Mouse (Mus musculus) induced T-regulatory cell, adult 2 months (primary cell): ENCODE results near the gene Ltbr.

Source experiments
- DNase-seq: peaks from one replicate; pipeline ENCODE4 v3.0.0-alpha.2; 2012; ENCODE audit warnings: low read depth

Gene Ltbr

DNA sequence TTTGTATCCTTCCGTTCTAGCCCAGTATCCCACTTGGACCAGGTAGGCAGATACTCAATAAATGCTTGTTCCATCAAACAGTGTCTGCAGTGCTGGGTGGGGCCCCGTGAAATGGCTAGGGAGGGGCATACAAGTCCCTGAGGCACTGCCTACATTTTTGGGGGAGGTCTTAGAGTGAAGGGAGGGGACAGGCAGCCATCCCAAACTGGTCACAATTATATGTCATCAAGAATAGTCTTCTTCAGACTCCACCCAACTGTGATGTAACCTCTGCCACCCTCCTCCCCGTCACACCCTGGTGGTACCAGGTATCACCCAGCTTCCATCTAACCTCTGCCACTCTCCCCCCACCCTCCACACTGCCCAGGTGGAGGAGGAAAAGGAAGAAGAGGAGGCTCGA is 31.2 kb upstream of the Ltbr start:
- no peak for DNase-seq

DNA sequence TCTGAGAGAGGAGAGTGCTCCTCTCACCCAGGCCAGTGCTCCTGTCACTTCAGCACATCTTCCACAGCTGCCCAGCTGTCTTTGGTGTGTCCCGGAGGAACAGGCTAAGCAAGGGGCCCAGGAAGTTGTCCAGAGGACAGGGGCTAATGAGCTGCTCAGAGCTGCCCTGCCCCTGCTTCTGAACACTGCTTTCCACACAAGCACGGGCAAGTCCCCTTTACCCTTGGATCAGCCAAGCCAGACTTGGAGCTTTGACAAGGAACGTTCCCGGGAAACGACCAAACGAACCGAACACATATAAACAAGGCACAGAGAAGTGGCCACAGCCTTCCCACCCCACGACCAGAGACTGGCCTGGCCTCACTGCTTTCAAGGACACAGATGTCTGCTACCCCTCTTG is 30.4 kb upstream of the Ltbr start:
- no peak for DNase-seq

DNA sequence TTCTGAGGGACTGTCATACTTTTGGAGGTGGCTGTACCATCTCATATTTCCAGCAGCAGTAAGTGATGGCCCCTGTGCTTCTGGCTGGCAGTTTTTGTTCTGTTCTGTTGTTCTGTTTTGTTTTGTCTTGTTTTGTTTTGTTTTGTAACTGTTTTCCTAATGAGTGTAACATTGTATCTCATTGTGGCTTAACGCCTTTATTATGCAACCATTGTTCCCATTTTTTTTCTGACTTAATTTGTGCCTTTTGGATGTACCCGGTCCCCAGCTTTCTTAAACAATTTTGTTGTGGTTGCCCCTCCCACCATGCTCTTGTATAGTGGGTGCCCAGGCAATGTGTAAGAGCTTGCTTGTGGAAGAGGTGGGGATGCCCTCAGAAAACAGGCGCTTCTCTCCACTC is 28.5 kb upstream of the Ltbr start:
- DNase-seq = no peak

DNA sequence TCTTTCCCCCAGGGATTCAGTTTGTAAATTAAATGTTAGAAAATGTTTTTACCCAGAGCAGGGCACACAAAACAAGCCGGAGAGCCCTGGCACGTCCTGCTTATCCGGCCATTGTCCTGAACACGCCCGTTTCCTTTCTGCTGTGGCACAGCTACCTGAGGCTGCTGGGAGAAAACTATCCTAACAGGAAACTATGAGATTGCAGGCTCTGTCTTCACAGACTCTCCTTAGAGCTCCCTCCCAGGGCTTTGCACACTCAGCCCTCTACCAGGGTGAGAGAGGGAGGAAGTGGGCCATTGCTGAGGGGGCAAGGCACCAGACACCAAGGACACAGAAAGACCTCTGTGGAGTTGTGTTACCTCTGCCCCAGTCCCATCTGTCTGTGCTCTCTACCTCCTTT is 26.6 kb upstream of the Ltbr start:
- no peak for DNase-seq

DNA sequence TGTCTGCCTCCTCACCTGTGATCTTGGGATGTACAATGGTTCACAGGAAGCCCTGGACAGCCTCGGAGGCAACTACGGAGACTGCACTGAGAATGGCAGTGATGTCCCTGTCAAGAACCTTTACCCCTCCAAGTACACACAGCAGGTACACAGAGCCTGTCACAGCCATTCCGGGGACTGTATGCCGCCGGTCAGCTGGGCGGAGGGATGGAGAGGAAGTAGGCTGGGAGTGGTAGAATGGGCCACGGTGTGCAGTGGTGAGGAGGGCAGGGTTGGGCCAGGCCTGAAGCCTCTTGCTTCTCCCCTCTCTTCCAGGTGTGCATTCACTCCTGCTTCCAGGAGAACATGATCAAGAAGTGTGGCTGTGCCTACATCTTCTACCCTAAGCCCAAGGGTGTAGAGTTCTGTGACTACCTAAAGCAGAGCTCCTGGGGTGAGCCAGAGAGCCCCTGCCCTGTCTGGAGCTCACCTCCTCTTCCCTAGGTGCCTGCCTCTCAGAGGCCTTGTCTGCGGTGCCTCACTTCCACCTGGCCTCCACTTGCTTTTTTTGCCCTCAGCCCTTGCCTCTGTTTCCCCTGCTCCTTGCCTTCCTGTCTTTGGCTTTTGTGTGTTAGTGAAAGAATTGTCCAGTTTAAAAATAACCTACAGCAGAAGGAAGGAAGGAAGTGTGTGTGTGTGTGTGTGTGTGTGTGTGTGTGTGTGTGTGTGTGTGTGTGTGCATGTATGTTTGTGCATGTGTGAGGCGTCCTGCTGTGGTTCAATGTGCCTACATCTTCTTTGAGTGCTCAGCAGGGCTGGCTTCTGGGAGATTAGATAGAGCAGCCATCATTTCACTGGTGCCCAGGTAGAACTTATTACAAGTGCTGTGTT is 25.3 kb upstream of the Ltbr start:
- DNase-seq = peak; percentile 19

DNA sequence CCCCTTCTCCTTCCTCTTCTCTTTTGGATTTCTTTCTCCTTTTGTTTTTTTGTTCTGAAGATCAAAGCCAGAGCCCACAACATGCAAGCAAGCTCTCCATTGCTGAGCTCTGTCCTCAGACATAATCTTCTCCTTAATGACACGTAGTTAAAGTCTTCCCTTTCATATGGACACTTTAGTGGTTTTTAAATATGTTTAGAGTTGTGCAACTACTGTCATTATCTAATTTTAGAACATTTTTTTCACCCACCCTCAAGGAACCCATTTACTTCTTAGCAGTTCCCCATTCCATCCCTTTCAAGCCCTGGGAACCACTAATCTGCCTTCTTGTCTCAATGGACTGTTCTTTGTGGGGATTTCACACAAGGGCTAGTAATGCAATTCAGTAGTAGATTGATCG is 20.7 kb upstream of the Ltbr start:
- no peak for DNase-seq

DNA sequence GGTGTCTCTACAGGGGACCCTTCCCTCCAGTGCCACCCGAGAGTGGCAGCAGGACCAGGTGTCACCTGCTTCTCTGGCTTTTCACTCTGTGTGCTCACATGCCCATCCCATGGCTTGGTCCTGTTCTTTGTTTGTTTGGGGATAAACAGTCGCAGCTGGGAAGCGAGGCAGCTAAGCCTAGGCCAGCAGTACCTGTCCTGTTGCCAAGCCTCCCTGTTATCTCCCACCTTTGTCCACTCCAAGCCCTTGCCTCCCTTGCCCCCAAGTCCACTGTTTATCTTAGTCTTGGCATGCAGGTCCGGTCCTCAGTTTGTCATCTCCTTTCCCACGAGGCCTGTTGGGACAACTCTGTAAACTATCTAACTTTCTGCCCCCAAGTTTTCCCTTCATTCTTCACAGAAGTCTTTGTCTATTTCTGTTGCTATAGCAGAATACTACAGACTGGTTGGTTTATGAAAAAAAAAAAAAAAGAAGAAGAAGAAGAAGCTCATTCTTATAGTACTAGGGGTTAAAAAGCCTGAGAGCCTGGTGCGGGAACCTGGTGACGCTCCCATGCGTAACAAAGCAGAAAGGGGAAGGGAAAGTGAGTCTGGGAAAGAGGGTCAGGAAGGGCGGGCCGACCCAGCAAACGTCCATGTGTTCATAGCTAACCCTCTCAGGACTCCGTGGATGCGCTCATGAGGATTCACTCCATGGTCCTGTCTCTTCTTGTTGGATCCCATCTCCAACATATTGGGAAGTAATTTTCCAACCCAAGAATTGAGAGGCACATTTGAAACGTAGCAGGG is 19.6 kb upstream of the Ltbr start:
- DNase-seq = no peak

DNA sequence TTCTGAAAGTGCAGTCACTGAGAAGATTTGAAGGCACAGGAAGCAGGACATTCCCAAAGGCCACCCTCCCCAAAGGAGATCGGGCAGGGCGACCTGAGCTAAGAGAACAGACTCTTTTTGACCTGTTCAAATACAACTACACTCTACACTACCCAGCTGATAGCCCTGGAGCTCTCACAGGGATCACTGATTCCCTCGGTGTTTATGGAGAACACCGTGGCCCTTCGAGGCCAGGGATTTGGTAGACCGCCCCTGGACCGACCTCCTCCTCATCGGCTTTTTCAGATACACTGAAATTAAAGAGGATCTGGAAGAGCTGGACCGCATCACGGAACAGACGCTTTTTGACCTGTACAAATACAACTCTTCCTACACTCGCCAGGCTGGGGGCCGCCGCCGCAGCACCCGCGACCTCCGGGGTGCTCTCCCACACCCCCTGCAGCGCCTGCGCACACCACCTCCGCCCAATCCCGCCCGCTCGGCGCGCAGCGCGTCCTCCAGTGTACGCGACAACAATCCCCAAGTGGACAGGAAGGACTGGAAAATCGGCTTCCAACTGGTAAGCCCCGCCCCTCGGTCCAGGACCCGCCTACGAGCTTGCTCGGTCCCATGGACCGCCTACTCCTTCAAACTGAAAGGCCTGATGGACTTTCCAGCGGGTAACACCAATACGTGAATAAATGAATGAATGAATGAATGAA is 17.1 kb upstream of the Ltbr start:
- peak; percentile 46 for DNase-seq

DNA sequence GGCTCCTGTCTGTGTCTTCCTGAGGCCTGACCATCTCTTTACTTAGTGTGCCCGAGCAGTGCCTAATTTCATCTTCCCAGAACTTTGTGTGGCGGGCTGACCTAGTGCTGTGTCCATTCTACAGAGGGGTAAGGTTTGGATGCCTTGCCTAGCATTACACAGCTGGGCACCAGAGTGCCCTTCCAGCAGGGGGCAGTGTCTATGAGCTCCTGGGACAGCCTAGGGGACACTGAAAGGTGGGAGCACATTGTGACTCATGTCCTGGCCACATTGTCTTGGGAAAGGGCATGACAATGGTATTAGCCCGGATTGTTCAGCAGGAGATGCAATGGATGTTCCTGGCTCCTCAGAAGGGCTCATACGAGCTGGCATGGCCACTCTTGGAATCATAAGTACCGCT is 14.6 kb upstream of the Ltbr start:
- DNase-seq = peak; percentile 64

DNA sequence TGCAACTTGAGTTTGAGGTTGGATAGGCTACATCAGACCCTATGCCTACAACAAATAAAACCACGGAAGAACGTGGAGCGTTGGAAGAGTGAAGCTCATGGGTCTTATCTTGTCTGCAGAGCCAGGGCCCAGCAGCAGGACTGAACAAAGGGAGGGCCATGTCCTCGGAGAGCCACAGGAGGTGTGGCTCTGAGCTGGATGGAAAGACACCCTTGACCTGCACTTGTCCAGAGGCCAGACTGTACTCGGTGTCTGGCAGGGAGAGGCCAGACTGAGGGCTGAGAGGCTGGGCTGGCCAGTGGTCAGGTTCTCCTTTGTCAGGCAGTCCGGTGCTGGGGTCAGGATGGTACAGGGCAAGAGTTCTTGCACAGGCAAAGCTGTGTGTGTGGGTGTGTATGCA is 11.7 kb upstream of the Ltbr start:
- no peak for DNase-seq

DNA sequence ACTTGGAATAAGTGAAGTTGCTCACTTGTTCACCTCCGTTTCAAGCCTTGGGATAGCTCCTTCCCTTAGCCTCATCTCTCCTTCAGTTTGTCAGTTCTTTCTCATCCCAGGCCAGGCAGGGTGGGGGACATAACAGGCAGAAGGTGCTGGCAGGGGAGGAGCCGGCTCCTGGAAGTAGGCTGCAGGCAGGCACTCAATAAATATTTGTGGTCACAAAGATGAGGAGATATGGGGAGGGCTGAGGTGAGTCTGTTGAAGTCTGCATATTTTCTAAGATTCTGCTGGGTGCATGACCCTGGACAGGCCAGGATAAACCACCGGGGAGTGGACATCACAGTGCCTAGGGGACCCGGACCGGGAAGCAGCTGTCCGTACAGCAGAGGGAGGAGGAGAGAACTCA is 9.9 kb upstream of the Ltbr start:
- no peak for DNase-seq

DNA sequence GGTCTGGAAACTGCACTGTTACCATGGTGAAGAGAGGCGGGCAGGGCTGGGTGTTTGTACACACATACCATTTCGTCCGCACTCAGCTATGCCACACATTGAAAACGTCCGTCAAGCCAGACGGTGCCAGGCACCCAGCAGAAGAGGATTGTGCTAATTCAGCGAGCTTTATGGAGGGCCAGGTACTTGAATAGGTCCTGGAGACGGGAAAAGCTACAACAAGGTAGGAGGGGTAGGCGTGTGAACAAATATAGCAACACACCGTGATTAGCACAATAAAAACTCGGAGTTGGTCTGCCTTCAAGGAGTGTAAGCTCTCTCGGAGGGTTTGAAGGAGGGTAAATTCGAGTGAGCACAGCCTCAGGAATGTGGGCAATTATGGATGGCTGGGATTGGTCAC is 9.1 kb upstream of the Ltbr start:
- DNase-seq = no peak

DNA sequence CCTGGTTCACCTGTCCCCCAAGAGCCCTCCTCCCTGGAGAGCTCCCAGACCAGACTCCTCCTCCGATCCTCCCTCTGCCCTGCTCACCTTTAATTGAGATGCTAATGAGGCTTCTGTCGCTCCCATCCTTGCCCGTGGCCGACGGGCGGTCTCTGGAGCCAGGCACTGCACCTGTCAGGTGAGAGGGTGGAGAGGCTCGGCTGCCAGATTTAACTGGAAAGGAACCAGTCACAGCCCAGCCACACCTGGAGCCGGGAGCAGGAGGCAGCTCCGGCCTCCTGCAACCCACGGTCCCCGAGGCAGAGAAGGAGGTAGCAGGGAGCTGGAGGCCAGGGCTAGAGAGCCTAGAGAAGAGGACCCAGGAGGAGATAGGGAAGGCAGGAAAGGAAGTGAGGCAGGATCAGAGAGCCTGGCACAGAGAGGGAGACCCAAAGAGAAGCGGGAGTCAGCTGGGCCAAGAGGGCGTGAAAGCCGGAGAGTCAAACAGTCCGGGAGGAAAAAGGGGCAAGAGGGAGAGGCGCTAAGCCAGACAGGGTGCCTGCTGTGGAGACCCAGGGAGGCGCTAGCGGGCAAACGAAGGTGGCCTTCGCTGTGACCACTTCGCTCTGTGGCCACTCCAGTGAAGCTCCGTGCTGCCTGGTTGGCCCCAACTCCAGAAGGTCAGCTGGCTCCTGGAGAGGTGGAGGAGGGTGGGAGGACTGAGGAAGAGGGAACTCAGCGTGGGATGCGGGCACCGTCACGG is 7.6 kb upstream of the Ltbr start:
- DNase-seq = no peak

DNA sequence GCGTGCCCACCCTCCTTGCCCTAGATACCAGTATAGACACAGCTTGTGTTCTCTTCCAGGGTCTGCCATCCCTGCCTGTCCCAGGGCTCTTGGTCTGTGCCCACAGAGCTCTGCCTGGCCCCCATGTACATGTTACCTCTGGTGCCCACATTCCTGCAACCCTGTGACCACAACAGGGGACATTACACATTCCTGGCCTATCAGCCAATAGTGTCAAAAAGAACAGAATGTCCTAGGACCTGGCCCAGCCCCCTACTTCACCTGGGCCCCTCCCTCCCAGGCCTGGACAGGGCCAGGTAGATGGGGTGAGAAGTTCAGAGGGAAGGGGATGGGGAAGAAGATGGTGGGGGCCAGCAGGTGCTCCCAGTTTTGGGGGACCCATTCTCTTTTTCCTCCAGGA is 6.6 kb upstream of the Ltbr start, which contains the start of gene Scnn1a:
Scnn1a (plus strand) TSS at position 337 of the 400 bp plus-strand sequence.
- no peak for DNase-seq

DNA sequence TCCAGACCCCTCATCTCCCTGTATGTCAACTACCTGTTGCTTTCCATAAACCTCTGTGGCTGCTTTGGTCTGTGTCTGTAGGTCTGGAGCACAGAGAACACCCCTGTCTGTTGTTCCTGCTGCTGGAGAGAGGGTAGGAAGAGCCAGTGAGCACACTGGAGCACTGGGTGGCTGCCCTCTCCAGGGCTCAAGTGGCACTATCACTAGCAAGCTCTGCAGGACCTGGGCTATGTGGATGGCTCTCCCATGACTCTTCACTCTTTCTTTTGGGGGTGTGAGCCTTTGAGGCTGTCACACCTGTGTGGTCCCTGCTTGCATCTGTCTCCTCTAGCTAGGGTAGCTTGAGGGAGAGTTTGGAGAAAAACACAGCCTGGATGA is 6.2 kb upstream of the Ltbr start:
- no peak for DNase-seq

DNA sequence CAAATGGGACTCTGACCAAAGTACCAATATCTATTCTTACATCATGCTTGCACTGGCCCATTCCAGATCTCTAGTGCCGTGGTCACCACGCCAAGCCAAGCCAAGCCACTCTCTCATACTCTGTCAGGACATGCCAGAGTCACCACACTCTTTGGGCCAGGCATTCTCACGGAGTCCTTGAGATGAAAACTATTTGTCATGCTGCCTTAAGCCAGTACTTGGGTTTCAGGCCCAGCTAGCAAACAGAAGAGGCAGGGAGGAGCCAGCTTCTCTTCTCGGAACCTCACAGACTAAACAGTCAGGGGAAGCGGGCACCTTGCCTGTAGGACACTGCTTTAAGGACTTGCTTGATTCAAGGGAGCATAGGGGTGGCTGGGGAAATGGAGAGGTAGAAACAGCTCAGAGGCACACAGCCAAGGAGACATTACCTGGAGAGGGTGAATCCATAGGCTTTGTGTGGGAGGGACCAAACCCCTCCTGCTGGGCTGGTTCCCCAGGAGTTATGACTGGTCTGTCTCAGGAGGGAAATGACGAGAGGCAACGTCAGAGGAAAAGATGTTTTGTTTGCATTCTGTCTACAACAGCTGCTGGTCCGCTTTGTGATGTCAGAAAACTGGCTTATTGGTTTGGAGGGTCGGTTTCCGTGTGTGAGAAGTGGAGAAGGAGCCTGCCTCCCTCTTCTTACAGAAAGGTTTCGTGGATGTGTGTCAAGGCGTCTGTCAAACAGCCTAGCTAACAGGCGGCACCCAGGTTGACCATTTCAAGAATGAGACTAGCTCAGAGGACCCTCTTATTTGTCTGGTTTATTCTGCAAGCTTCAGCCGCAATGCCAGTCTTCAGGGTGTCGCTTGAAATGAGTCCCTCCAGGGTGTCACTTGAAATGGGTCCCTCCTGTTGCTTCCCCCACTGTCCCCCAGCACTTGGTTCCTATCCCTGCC is 5.6 kb upstream of the Ltbr start:
- DNase-seq = no peak

DNA sequence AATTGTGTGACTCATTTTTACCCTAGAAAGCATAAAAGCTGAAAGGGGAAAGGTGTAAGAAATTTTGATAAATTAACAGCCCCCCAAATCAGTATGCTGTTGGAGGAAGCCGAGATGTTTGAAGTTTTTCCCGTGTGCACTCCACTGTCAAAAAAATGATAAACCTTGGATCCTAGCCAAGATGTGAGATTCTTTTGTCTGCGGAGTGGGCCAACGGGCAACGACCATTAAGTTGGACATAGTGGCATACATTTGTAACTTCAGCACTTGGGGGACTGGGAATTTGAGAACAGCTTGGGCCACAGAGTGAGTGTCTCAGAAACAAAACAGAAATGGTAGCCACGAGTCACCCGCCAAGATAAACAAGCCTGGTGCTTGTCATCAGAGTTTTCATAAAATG is 3.4 kb upstream of the Ltbr start:
- DNase-seq = no peak

DNA sequence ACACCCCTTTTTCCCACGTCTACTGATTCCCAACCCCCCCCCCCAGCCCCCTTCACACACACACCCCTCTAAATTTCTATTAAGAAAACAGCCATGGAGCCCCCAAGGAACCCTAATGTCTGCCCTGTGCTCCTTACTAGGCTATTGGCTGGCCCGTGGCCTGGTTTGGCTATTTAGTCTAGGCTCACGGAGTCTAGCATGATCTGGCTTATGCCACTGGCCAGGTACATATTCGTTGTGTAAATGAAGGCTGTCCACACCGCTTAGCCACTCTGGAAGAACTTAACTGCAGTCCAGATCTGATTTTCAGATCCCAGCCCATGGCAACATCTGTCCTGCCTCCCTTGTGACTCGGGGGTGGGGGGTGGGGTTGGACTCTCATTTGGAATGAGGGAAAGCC is 1.1 kb upstream of the Ltbr start:
- no peak for DNase-seq

DNA sequence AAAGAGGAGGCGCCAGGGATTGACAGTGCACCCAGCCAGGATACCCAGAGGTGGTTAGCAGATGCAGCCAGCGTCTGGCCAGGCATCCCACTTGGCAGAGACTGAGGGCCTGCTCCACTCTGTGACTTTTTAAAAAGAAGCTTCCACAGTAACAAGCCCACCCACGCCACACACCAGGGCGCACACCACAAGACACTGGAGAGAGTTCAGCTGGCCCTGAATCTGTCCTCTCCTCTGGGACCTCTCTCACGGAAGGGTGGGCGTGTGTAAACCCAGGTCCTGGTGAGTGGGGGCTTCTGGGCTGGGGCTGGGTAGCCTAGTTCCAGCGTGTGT is 512 bp upstream of the Ltbr start:
- DNase-seq = no peak

DNA sequence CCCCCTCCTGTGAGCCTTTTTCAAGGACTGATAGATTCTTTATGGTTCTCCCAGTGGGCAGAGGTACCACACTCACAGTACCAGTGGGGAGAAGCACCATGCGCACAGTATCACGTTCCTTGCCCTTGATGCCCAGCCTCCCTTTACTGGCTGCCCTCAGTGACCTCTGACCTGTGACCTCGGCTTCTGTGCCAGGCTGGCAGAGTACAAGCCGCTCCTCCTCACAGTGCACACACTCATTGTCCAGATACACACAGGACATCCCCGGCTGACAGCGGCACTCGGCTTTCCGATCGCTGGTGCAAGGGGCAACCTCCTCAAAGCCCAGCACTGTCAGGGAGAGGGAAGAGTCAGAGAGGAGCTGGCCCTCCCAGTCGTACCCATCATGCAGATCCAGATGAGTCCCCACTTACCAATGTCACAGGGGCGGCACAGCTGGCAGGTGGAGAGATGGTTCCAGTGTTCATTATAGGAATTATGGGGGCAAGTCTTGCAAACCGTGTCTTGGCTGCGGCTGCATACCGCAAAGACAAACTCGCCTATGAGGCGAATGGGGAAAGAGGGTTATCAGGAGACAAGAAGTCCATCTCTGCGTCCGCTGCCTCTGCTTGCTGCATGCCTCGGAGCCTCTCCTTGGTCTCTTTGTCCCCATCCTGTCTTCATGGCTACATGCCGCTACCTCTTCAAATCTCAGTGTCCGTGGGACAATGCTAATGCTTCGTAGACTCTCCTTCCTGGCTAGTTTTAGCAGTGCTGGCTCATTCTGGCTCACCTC is 917 bp downstream of the Ltbr start:
- DNase-seq = no peak
